Mouse (Mus musculus) liver, embryonic 16.5 days (tissue): ENCODE data around the gene Tfr2. TPM values are rescaled to one million over a fixed set of nuclear protein-coding genes. Genes with fewer than 3 reads are reported as not detected.

ENCODE experiments used
- ATAC-seq: fragments of 200-750 bp; cut with Nextera tagmentation; 2 replicates; pipeline ENCODE4 v1.8.0; 2017; ENCODE audit warnings: low read depth, mild to moderate bottlenecking, moderate number of reproducible peaks, moderate library complexity
- H3K27ac ChIP-seq: fragments of 300-500 bp; sonication (generic); 2 replicates; pipeline ENCODE4 v1.5.1; 2014; ENCODE audit warnings: mild to moderate bottlenecking, low read length
- H3K27me3 ChIP-seq: fragments of 300-500 bp; sonication (generic); 2 replicates; pipeline ENCODE4 v1.6.1; 2014; ENCODE audit warnings: low read depth, low read length, mixed read lengths; ENCODE audit not compliant: control insufficient read depth, insufficient read depth
- H3K36me3 ChIP-seq: fragments of 300-500 bp; sonication (generic); 2 replicates; pipeline ENCODE4 v1.6.1; 2014; ENCODE audit warnings: mild to moderate bottlenecking; ENCODE audit not compliant: control insufficient read depth, insufficient read depth
- H3K4me1 ChIP-seq: fragments of 300-500 bp; sonication (generic); 2 replicates; pipeline ENCODE4 v1.6.1; 2014; ENCODE audit warnings: low read depth, low read length, mixed read lengths; ENCODE audit not compliant: control insufficient read depth
- H3K4me2 ChIP-seq: fragments of 300-500 bp; sonication (generic); 2 replicates; pipeline ENCODE4 v1.6.1; 2014; ENCODE audit warnings: low read depth, low read length, mixed read lengths
- H3K4me3 ChIP-seq: fragments of 300-500 bp; sonication (generic); 2 replicates; pipeline ENCODE4 v1.5.1; 2014; ENCODE audit warnings: low read depth, mild to moderate bottlenecking, low read length
- H3K9ac ChIP-seq: fragments of 300-500 bp; sonication (generic); 2 replicates; pipeline ENCODE4 v1.6.1; 2014; ENCODE audit warnings: low read depth, low read length
- H3K9me3 ChIP-seq: fragments of 300-500 bp; sonication (generic); replicated peaks from 2 replicates; pipeline ENCODE4 v1.6.1; 2016; ENCODE audit warnings: low read length; ENCODE audit not compliant: control insufficient read depth
- WGBS: fragments of 180-500 bp; shearing (Covaris S2); extraction: QIAGEN DNeasy Blood & Tissue Kit; methylation state at CpG from one replicate; pipeline ENCODE4 v1.1.7; 2014; ENCODE audit not compliant: insufficient replicate concordance; 5-methylcytosine and 5-hydroxymethylcytosine counted together
- polyA plus RNA-seq: library from polyadenylated mRNA; unstranded; fragments of >200 nt; fragmentation: Nextera tagmentation; extraction: Ambion mirVana; gene quantifications from 2 replicates; pipeline ENCODE4 v1.2.1, GENCODE M21; 2015

Gene Tfr2
- polyA plus RNA-seq, 1 experiment from 2014 or later = 62.5 TPM

GRCm38 (mm10) chr5:137549840-137550239 is 19.8 kb upstream of the Tfr2 start:
- H3K27me3 ChIP-seq = peaks cover 11% of the 10 kb centered on the region
- WGBS = 66% methylated on average over 2 of the region's 2 CpGs
- H3K4me2 ChIP-seq = no peak overlapping the region
- no peaks in the 10 kb centered on the region for H3K36me3 ChIP-seq
- peaks cover 2% of the 10 kb centered on the region; the same call in 1 of the 2 replicates for H3K4me1 ChIP-seq
- H3K9me3 ChIP-seq = no peaks in the 10 kb centered on the region
- no peak overlapping the region for H3K4me3 ChIP-seq
- no peak for ATAC-seq
- no peak overlapping the region for H3K9ac ChIP-seq
- H3K27ac ChIP-seq = no peak overlapping the region

DNA sequence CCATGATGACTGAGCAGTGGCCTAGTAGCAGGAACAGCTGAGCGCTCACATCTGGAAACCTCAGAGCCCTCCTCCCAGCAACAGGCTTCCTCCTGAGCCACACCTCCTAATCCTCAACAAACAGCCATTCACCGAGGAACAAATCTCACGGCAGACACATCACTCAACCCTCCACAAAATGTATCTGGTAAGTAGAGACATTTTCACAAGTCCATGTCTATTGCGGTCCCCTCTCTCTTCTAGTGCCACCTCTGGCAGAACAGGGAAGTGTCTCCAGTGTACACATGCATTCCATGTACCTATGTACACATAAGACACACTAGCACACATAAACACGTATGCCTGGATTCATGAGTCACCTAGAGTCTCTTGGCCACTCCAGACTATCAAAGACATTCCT is 18.5 kb upstream of the Tfr2 start:
- H3K9ac ChIP-seq = no peak overlapping the region
- H3K9me3 ChIP-seq = no peaks in the 10 kb centered on the region
- no peaks in the 10 kb centered on the region for H3K36me3 ChIP-seq
- peaks cover 2% of the 10 kb centered on the region; the same call in 1 of the 2 replicates for H3K4me1 ChIP-seq
- 63% methylated on average over 5 of the region's 5 CpGs for WGBS
- no peak overlapping the region for H3K4me3 ChIP-seq
- H3K27me3 ChIP-seq = peaks cover 11% of the 10 kb centered on the region
- no peak for ATAC-seq
- H3K4me2 ChIP-seq = no peak overlapping the region
- H3K27ac ChIP-seq = no peak overlapping the region

GRCm38 (mm10) chr5:137553000-137553399 is 16.6 kb upstream of the Tfr2 start:
- Histone ChIP-seq H3K9ac (no peak overlapping the region), H3K4me1 (peaks cover 2% of the 10 kb centered on the region; the same call in 1 of the 2 replicates), H3K4me3 (no peak overlapping the region), H3K9me3 (no peaks in the 10 kb centered on the region), H3K36me3 (no peaks in the 10 kb centered on the region), H3K27me3 (peaks cover 11% of the 10 kb centered on the region), H3K27ac (no peak overlapping the region), H3K4me2 (peak overlapping the region; percentile 30)
- ATAC-seq = no peak
- WGBS = 22% methylated on average over 6 of the region's 6 CpGs

DNA sequence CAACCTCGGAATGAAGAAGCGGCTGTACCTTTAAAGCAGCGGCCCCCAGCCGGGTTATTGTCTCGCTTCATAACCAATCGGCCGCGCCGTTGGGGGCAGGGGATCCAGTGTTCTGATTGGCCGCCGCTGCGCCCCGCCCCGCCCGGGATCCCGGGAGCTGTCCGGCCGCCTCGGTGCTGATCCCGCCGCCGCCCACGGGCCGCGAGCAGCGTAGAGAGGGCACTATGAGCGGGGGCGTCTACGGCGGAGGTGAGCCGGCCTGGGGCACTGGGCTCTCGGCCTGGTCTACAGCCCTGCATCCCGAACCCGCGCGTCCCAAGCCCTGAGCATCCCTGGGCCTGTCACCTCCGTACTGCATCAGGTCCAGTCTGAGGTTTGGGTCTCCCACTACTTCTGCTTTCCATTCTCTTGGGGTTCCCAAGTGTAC is 16.2 kb upstream of the Tfr2 start, which contains the start of gene Actl6b:
Actl6b (plus strand) TSS at position 107 of the 427 bp plus-strand sequence.
- Histone ChIP-seq H3K9ac (no peak within 1 kb of the TSS), H3K36me3 (no peaks in the 10 kb centered on the region), H3K9me3 (no peaks in the 10 kb centered on the region), H3K4me2 (peak within 1 kb of the TSS; percentile 30), H3K27me3 (peaks cover 11% of the 10 kb centered on the region), H3K4me1 (peaks cover 2% of the 10 kb centered on the region; the same call in 1 of the 2 replicates), H3K27ac (no peak within 1 kb of the TSS), H3K4me3 (no peak within 1 kb of the TSS)
- peak; percentile 66 for ATAC-seq
- WGBS = 1% methylated on average over 37 of the region's 37 CpGs

DNA sequence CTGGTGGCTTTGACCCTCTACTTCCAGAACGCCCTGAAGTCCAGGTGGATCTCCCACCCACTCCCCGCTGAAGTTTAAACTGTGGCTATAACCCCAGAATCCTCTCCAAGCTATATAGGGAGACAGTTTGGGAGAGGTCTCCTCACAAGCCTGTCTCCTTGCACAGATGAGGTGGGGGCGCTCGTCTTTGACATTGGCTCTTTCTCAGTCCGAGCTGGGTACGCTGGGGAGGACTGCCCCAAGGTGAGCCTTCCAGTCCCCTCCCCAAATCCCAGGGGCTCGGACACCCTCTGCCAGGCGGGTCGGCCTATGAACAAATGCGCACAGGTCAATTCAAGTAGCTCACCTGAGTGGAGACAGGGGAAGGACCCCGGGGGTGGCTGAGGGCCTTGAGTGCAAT is 15.7 kb upstream of the Tfr2 start:
- Histone ChIP-seq H3K4me2 (no peak overlapping the region), H3K9ac (no peak overlapping the region), H3K9me3 (no peaks in the 10 kb centered on the region), H3K36me3 (no peaks in the 10 kb centered on the region), H3K27me3 (peaks cover 11% of the 10 kb centered on the region), H3K27ac (no peak overlapping the region), H3K4me1 (peaks cover 2% of the 10 kb centered on the region; the same call in 1 of the 2 replicates), H3K4me3 (no peak overlapping the region)
- no peak for ATAC-seq
- 36% methylated on average over 11 of the region's 11 CpGs for WGBS

DNA sequence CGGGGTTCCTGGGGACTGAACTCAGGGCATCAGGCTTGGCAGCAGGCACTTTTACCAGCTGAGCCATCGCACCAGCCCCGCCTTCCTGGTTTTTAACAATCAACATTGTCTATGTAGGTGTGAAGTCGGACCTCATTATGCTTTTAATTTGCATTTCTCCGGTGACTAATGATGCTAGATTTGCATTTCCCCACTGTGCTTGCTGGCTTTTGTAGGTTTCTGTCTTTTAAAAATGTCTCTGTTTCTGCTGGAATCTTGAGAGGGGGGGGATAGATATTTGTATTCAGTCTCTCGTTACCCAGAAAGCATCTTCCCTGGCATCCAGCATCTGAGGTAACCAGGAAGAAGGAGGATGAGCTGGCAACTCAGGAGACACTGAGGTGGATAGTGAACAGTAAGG is 8.1 kb upstream of the Tfr2 start:
- no peak overlapping the region for H3K4me2 ChIP-seq
- no peak overlapping the region for H3K4me3 ChIP-seq
- H3K36me3 ChIP-seq = no peaks in the 10 kb centered on the region
- H3K4me1 ChIP-seq = no peaks in the 10 kb centered on the region
- H3K9ac ChIP-seq = no peak overlapping the region
- H3K9me3 ChIP-seq = no peaks in the 10 kb centered on the region
- H3K27ac ChIP-seq = no peak overlapping the region
- 51% methylated on average over 6 of the region's 6 CpGs for WGBS
- no peaks in the 10 kb centered on the region; the same call in none of the 2 replicates for H3K27me3 ChIP-seq
- no peak for ATAC-seq

DNA sequence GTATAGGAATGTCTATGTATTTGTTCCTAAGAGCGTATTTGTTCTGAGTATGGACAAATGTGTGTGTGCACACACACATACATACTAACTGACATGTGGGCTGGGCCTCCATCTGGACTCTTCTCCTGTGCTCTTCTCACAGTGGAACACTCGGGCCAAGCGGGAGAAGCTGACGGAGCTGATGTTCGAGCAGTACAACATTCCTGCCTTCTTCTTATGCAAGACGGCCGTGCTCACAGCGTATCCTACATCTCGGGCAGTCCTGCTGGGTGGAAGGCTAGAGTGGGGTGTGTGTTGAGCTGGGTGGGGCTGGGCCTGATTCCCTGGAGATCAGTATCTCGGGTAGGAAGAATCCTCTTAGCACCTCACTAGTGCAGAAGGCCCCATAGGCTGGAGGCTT is 6.7 kb upstream of the Tfr2 start:
- Histone ChIP-seq H3K9me3 (no peaks in the 10 kb centered on the region), H3K27me3 (no peaks in the 10 kb centered on the region; the same call in none of the 2 replicates), H3K4me2 (no peak overlapping the region), H3K4me1 (no peaks in the 10 kb centered on the region), H3K9ac (no peak overlapping the region), H3K4me3 (no peak overlapping the region), H3K36me3 (no peaks in the 10 kb centered on the region), H3K27ac (no peak overlapping the region)
- no peak for ATAC-seq
- 76% methylated on average over 10 of the region's 10 CpGs for WGBS

DNA sequence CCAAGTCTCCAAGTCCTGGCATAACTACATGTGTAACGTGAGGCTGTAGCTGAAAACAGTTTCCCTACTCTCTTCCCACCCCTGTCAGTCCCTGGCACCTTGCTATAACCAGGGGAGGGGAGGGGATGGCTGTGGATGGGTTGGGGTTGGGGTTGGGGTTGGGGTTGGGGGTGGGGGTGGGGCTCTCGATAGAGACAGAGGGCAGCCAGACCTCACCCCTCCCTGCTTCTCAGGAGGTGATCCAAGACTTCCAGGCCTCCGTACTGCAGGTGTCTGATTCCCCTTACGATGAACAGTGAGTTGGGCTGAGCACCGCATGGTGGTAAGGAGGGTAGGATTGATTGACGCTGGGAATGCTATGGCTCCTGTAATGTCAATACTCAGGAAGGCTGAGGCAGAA is 3.9 kb upstream of the Tfr2 start:
- Histone ChIP-seq H3K4me2 (no peak overlapping the region), H3K36me3 (no peaks in the 10 kb centered on the region), H3K27ac (no peak overlapping the region), H3K4me3 (no peak overlapping the region), H3K9me3 (no peaks in the 10 kb centered on the region), H3K4me1 (peaks cover 21% of the 10 kb centered on the region), H3K9ac (no peak overlapping the region), H3K27me3 (no peaks in the 10 kb centered on the region; the same call in none of the 2 replicates)
- WGBS = 70% methylated on average over 6 of the region's 6 CpGs
- no peak for ATAC-seq

- ATAC-seq = no peak
- Histone ChIP-seq H3K27me3 (no peaks in the 10 kb centered on the region; the same call in none of the 2 replicates), H3K4me3 (no peak overlapping the region), H3K36me3 (no peaks in the 10 kb centered on the region), H3K4me2 (no peak overlapping the region), H3K9ac (no peak overlapping the region), H3K4me1 (peaks cover 28% of the 10 kb centered on the region), H3K27ac (no peak overlapping the region), H3K9me3 (no peaks in the 10 kb centered on the region)
- 81% methylated on average over 5 of the region's 5 CpGs for WGBS
Observed at GRCm38 (mm10) chr5:137566416-137566815, 3.2 kb upstream of the Tfr2 start.
